ENCODE assay signal across 27 mouse cellular contexts in the genomic region with DNA sequence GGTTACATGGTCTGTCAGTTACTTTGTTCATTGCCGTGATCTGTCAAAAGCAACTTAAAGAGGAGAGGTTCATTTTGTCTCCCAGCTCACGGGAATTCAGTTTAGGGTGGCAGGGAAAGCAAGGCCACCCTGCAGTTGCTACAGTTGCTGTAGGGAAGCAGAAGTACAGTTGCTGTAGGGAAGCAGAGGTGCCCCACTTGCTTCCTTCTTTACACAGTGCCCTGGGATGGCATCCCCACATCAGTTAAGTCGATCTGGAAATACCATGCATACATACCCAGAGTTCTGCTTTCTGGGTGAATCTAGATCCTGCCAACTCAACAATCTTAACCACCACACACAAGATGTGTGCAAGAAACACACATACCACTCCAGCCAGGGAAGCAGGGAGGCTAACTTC. TPM values are rescaled to one million over a fixed set of nuclear protein-coding genes. Genes with fewer than 3 reads are reported as not detected.
DNase-seq lines count a peak whose midpoint lies in the region; ATAC-seq and TF ChIP-seq lines count a peak whose summit lies in the region.
"Had no signal": no experiment of that assay in that cellular context is flagged by ENCODE, and none has a peak within 500 bp of the region (broad histone marks: within the 10 kb centered on the region; RNA-seq: fewer than 3 reads in every experiment).

No protein-coding gene starts in this region.

- peaks cover 34% of the 10 kb centered on the region for H3K4me1 ChIP-seq in bone marrow macrophage, adult 2 months (ENCODE audit: control insufficient read depth, insufficient read depth, low read length)
- no peaks in the 10 kb centered on the region for H3K4me1 ChIP-seq in limb, embryonic 10.5 days
- H3K4me1 ChIP-seq: heart, embryonic 15.5 days; hindbrain, embryonic 15.5 days had no signal

- ATAC-seq in common myeloid progenitor, adult 5-6 weeks (replicated peaks; ENCODE audit: low read depth, poor library complexity, severe bottlenecking): peak; percentile 87
- ATAC-seq in monocyte, adult 5-6 weeks (replicated peaks; ENCODE audit: insufficient number of reproducible peaks, low FRiP score, low TSS enrichment, poor library complexity, severe bottlenecking): peak; percentile 70; the same call in 1 of the 2 replicates
- ATAC-seq: activated CD4-positive, CD25-positive, alpha-beta regulatory T cell, adult 4 months; CD4-positive, CD25-positive, alpha-beta regulatory T cell, adult 4 months; forebrain, embryonic 14.5 days; forebrain, postnatal 0 days had no signal

- no peaks in the 10 kb centered on the region for H3K36me3 ChIP-seq in macrophage (ENCODE audit: inconsistent target)
- no peaks in the 10 kb centered on the region for H3K36me3 ChIP-seq in limb, embryonic 10.5 days
- H3K36me3 ChIP-seq: embryonic facial prominence, embryonic 12.5 days; embryonic facial prominence, embryonic 15.5 days; heart, embryonic 12.5 days; heart, embryonic 15.5 days; hindbrain, embryonic 15.5 days had no signal

- peaks cover 43% of the 10 kb centered on the region; the same call in 1 of the 2 replicates for H3K79me2 ChIP-seq in macrophage (ENCODE audit: inconsistent target)

- no peaks in the 10 kb centered on the region for H3K27me3 ChIP-seq in limb, embryonic 10.5 days (ENCODE audit: low read depth, poor library complexity, severe bottlenecking)
- H3K27me3 ChIP-seq: embryonic facial prominence, embryonic 12.5 days; embryonic facial prominence, embryonic 15.5 days; heart, embryonic 12.5 days; heart, embryonic 15.5 days; hindbrain, embryonic 15.5 days had no signal

- no peak for DNase-seq in left cerebral cortex, adult 2 months (ENCODE audit: extremely low spot score in 1 of 2, low spot score in 2 of 2)
- no peak for DNase-seq in limb, embryonic 10.5 days (ENCODE audit: low spot score)
- no peak for DNase-seq in adrenal gland, adult 18-20 months (ENCODE audit: low spot score in 2 of 2)
- DNase-seq: adrenal gland, postnatal 10 days; adrenal gland, postnatal 36 days; cerebellum, adult 11-12 months; cerebellum, adult 8-10 months; cerebellum, postnatal 10 days; cerebellum, postnatal 36 days; forebrain, postnatal 0 days; gastrocnemius, adult 2 months; gastrocnemius, postnatal 14 days; heart, adult 18-20 months; heart, postnatal 10 days; heart, postnatal 36 days had no signal

- intact Hi-C loops in left cerebral cortex, adult 2 months (cut with DNase I): no loop called here

- no peak for TF ChIP-seq CTCF in bone marrow macrophage, adult 2 months (IDR thresholded peaks at IDR 0.05; ENCODE audit: low read depth, low read length)
- no peak for TF ChIP-seq CTCF in left cerebral cortex, adult 2 months (IDR thresholded peaks at IDR 0.05)

- no peaks in the 10 kb centered on the region for H3K9me3 ChIP-seq in limb, embryonic 10.5 days (replicated peaks)
- H3K9me3 ChIP-seq: embryonic facial prominence, embryonic 12.5 days; embryonic facial prominence, embryonic 15.5 days; heart, embryonic 12.5 days; heart, embryonic 15.5 days; hindbrain, embryonic 15.5 days had no signal

- WGBS in macrophage (ENCODE audit: missing documents): 5% methylated on average over 3 of the region's 3 CpGs
- 81% methylated on average over 3 of the region's 3 CpGs for whole genome bisulfite sequencing in limb, embryonic 10.5 days

- H3K27ac ChIP-seq in bone marrow macrophage, adult 2 months (ENCODE audit: insufficient read depth, low read depth, low read length): peak overlapping the region; percentile 97
- H3K27ac ChIP-seq in macrophage: peak overlapping the region; percentile 88
- no peak overlapping the region for H3K27ac ChIP-seq in left cerebral cortex, adult 2 months
- H3K27ac ChIP-seq in limb, embryonic 10.5 days: no peak overlapping the region
- H3K27ac ChIP-seq: embryonic facial prominence, embryonic 12.5 days; embryonic facial prominence, embryonic 15.5 days; gastrocnemius, adult 2 months; heart, embryonic 15.5 days; hindbrain, embryonic 15.5 days had no signal

- peak overlapping the region; percentile 54 for H3K4me3 ChIP-seq in bone marrow macrophage, adult 2 months (ENCODE audit: insufficient read depth, low read length)
- peak overlapping the region; percentile 18; the same call in 1 of the 2 replicates for H3K4me3 ChIP-seq in macrophage (ENCODE audit: inconsistent target)
- no peak overlapping the region for H3K4me3 ChIP-seq in left cerebral cortex, adult 2 months
- H3K4me3 ChIP-seq in limb, embryonic 10.5 days: no peak overlapping the region
- H3K4me3 ChIP-seq: embryonic facial prominence, embryonic 12.5 days; embryonic facial prominence, embryonic 15.5 days; gastrocnemius, adult 2 months; heart, embryonic 12.5 days; heart, embryonic 15.5 days; hindbrain, embryonic 15.5 days had no signal

- no peak for TF ChIP-seq POLR2A in bone marrow macrophage, adult 2 months (IDR thresholded peaks at IDR 0.05; ENCODE audit: borderline replicate concordance, low read depth, low read length)

RNA-seq across cellular contexts. Expression of a gene that starts 54.6 kb away (rescaled TPM):
- polyA plus RNA-seq in bone marrow macrophage, adult 2 months (2012; ENCODE audit: insufficient read depth, insufficient read length, missing spikeins): 21.5 and 25.5 TPM in 2 replicates
- total RNA-seq in common myeloid progenitor, adult 5-6 weeks (2017): 50.3 and 86.0 TPM in 2 replicates
- 10 to 100 TPM in 21 of 26 experiments, 1 to 10 TPM in 5; 5.7 to 25.7 (median 18.0) TPM for total RNA-seq in macrophage (2018; cell fraction: chromatin; rRNA removed)
- 10 to 100 TPM; 10.6 to 26.2 (median 17.2) TPM for total RNA-seq in macrophage (2018; cell fraction: cytosol; rRNA removed)
- 10 to 100 TPM in 25 of 26 experiments, 1 to 10 TPM in 1; 7.3 to 40.9 (median 21.0) TPM for total RNA-seq in macrophage (2018; cell fraction: nucleus; rRNA removed)
- polyA plus RNA-seq in macrophage (2018): 22.0 to 44.0 TPM (median 22.4 TPM) in 3 replicates
- 2.2 to 4.7 TPM (median 4.2 TPM) in 3 replicates for total RNA-seq in monocyte, adult 5-6 weeks (2017)
- total RNA-seq in left cerebral cortex, adult 2 months (2021): 1 to 10 TPM; 3.8 to 4.4 TPM
- 12.5 and 13.9 TPM in 2 replicates for polyA plus RNA-seq in limb, embryonic 10.5 days (2016; fragmentation: Nextera tagmentation; extraction: Ambion mirVana)
- 10 to 100 TPM; 29.0 to 63.0 TPM for total RNA-seq in adrenal gland, adult 18-20 months (2021)

Comparison
In these comparisons a context has a peak if more than half of its experiments do, and no peak if none do; other contexts are left out.
1. H3K27ac ChIP-seq: peak in bone marrow macrophage, adult 2 months (single experiment) and macrophage (single experiment); none in left cerebral cortex, adult 2 months (single experiment) and limb, embryonic 10.5 days (single experiment).
2. H3K4me3 ChIP-seq: peak in bone marrow macrophage, adult 2 months (single experiment) and macrophage (single experiment); none in left cerebral cortex, adult 2 months (single experiment) and limb, embryonic 10.5 days (single experiment).